Mouse (Mus musculus): Measurements from ENCODE around the gene H2-Aa.

GRCm38 (mm10) chr17:34247047-34247446 lies 40.6 kb downstream of the H2-Aa start:
- TF ChIP-seq CTCF (IDR thresholded peaks at IDR 0.05) (peak; percentile 37), EP300 (IDR thresholded peaks at IDR 0.05) (no peak)

All from lung, postnatal 0 days (tissue).